Mouse (Mus musculus) liver, embryonic 11.5 days (tissue): ENCODE data around the gene 1700025B11Rik. TPM values are rescaled to one million over a fixed set of nuclear protein-coding genes. Genes with fewer than 3 reads are reported as not detected.

Source experiments
- polyA plus RNA-seq: library from polyadenylated mRNA; unstranded; fragments of >200 nt; fragmentation: Nextera tagmentation; extraction: Ambion mirVana; gene quantifications from 2 replicates; pipeline ENCODE4 v1.2.1, GENCODE M21; 2014

The 1700025B11Rik gene
- polyA plus RNA-seq, 1 experiment from 2014 or later, result not detected

Other genes with a start within 250 kb of the 1700025B11Rik start
- gene Apol7a, start 162.8 kb downstream of the 1700025B11Rik start, polyA plus RNA-seq, result not detected in 2 replicates
- gene Apol9a, start 150.8 kb downstream of the 1700025B11Rik start, polyA plus RNA-seq, result not detected in 2 replicates
- not detected in 2 replicates for gene Apol7b, start 114.4 kb downstream of the 1700025B11Rik start, polyA plus RNA-seq
- gene Apol10a, start 84.8 kb downstream of the 1700025B11Rik start, polyA plus RNA-seq, result not detected in 2 replicates
- gene Apol11a, start 53.6 kb downstream of the 1700025B11Rik start, polyA plus RNA-seq, result 0.10 TPM in 1 of 2 replicates, not detected in the other
- gene Apol7c, start 28.6 kb downstream of the 1700025B11Rik start, polyA plus RNA-seq, result 0.08 TPM in 1 of 2 replicates, not detected in the other
- not detected in 2 replicates for gene Apol10b, start 34.2 kb upstream of the 1700025B11Rik start, polyA plus RNA-seq
- gene Gm36245, start 37.4 kb upstream of the 1700025B11Rik start, polyA plus RNA-seq, result not detected in 2 replicates
- 0.41 and 0.42 TPM in 2 replicates for gene Apol11b, start 81.4 kb upstream of the 1700025B11Rik start, polyA plus RNA-seq
- gene Apol7e, start 137.0 kb upstream of the 1700025B11Rik start, polyA plus RNA-seq, result not detected in 2 replicates
- gene Apol9b, start 167.1 kb upstream of the 1700025B11Rik start, polyA plus RNA-seq, result not detected in 2 replicates
- gene Apol8, start 195.1 kb upstream of the 1700025B11Rik start, polyA plus RNA-seq, result 2.9 and 3.2 TPM in 2 replicates